Mouse (Mus musculus): ENCODE results near the gene Kcnd1. TPM values are rescaled to one million over a fixed set of nuclear protein-coding genes. Genes with fewer than 3 reads are reported as not detected.
A peak's percentile ranks its signal among the peaks of the same experiment; 100 is the strongest.

Kcnd1 gene
- polyA plus RNA-seq, 1 experiment = not detected

DNA sequence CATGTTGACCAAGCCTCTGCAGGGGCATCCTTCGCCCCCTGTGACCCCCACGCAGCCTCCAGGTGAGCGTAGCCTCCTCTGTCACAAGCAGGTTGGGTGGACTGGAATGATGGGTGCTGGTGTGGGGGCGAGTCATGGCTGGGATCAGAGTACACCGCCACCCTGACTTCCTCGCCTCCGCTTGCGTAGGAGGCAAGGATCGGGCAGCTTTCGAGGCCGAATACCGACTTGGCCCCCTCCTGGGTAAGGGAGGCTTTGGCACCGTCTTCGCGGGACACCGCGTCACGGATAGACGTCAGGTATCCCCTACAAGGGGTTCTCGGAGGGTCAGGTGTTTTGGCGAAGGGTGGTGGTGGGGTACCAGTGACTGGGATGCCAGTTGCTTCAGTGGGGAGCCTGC lies 56.4 kb downstream of the Kcnd1 start:
- peaks cover 2% of the 10 kb centered on the region; the same call in 1 of the 2 replicates for H3K4me1 ChIP-seq (ENCODE audit: control insufficient read depth, insufficient read depth, insufficient read length, low read length)
- no peak overlapping the region for H3K27ac ChIP-seq (replicated peaks; ENCODE audit: low read depth, low read length)
- peak overlapping the region; percentile 62 for H3K4me3 ChIP-seq (ENCODE audit: insufficient read depth, low read depth, low read length)

DNA sequence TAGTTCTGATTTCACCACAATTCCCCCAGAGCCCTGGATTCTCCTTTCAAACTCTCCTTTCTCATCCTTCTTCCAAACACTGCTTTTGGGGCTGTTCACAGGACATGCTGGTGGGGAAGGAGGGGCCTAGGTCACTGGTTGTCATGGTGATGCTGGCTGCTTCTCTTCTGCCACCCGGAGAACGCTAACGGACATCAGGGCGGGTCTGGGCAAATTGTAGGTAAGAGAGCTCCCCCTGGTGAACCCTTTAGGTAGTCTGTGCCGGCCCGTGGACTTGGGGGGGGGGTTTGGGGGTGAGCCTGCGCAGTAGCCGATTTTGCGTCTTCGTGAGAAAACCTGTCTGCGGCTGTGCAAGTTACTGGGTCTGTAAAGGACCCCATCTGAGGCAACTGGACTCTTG lies 57.7 kb downstream of the Kcnd1 start:
- no peak overlapping the region for H3K27ac ChIP-seq (replicated peaks; ENCODE audit: low read depth, low read length)
- H3K4me1 ChIP-seq (ENCODE audit: control insufficient read depth, insufficient read depth, insufficient read length, low read length) = peaks cover 2% of the 10 kb centered on the region; the same call in 1 of the 2 replicates
- H3K4me3 ChIP-seq (ENCODE audit: insufficient read depth, low read depth, low read length) = no peak overlapping the region; the same call in 1 of the 2 replicates

DNA sequence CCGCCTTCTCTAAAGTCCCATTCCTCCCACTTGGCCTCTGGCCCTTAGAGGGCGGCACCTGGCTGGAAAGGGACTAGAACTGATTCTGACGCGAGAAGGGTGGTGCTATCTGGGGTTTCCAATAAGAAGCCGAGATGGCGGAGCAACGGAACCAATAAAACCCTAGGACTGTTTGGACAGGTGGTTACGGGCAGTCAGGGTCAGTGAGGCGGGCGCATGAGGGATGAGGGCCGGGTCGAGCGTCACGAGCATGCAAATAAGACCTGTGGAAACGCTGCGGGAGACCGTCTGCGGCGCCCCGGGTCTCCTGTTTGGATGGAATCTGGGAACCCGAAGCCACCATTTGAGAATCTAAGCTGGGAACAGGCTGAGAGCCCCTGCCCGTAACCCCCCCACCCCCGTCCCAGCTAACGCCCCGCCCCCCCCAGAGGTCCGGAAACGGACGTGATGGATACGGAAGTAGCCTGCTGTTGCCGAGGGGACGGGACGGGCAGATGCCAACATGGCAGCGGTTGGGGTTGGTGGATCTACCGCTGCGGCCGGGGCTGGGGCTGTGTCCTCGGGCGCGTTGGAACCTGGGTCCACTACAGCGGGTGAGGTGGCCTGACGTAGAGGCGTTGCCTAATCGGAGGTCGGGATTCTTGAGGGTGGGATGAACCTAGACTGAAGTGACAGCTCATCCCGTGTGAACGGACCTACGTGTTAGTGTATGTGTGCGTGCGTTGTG lies 61.9 kb downstream of the Kcnd1 start, which contains the start of gene Slc35a2:
Slc35a2 (plus strand) TSS at position 188 of the 727 bp plus-strand sequence.
- peak within 1 kb of the TSS; percentile 86 for H3K4me3 ChIP-seq (ENCODE audit: insufficient read depth, low read depth, low read length)
- H3K4me1 ChIP-seq (ENCODE audit: control insufficient read depth, insufficient read depth, insufficient read length, low read length) = no peaks in the 10 kb centered on the region
- H3K27ac ChIP-seq (replicated peaks; ENCODE audit: low read depth, low read length) = peak within 1 kb of the TSS; percentile 79

Other genes with a start within 250 kb of the Kcnd1 start
- gene Foxp3, start 248.6 kb upstream of the Kcnd1 start, polyA plus RNA-seq (2012; ENCODE audit: insufficient read depth, insufficient read length, missing spikeins) = not detected in 2 replicates
- gene Ppp1r3f, start 248.0 kb upstream of the Kcnd1 start, polyA plus RNA-seq (2012; ENCODE audit: insufficient read depth, insufficient read length, missing spikeins) = 2.2 and 2.4 TPM in 2 replicates
- gene Ccdc22, start 216.8 kb upstream of the Kcnd1 start, polyA plus RNA-seq (2012; ENCODE audit: insufficient read depth, insufficient read length, missing spikeins) = 6.0 and 6.1 TPM in 2 replicates
- not detected in 2 replicates for gene Cacna1f, start 215.2 kb upstream of the Kcnd1 start, polyA plus RNA-seq (2012; ENCODE audit: insufficient read depth, insufficient read length, missing spikeins)
- gene Syp, start 183.8 kb upstream of the Kcnd1 start, polyA plus RNA-seq (2012; ENCODE audit: insufficient read depth, insufficient read length, missing spikeins) = 13.0 and 15.6 TPM in 2 replicates
- gene Prickle3, start 165.0 kb upstream of the Kcnd1 start, polyA plus RNA-seq (2012; ENCODE audit: insufficient read depth, insufficient read length, missing spikeins) = 6.3 and 8.3 TPM in 2 replicates
- gene Plp2, start 150.9 kb upstream of the Kcnd1 start, polyA plus RNA-seq (2012; ENCODE audit: insufficient read depth, insufficient read length, missing spikeins) = 27.0 and 31.6 TPM in 2 replicates
- gene Magix, start 141.0 kb upstream of the Kcnd1 start, polyA plus RNA-seq (2012; ENCODE audit: insufficient read depth, insufficient read length, missing spikeins) = 2.9 and 3.4 TPM in 2 replicates
- 17.4 and 24.4 TPM in 2 replicates for gene Gpkow, start 125.2 kb upstream of the Kcnd1 start, polyA plus RNA-seq (2012; ENCODE audit: insufficient read depth, insufficient read length, missing spikeins)
- 41.8 and 42.4 TPM in 2 replicates for gene Wdr45, start 108.0 kb upstream of the Kcnd1 start, polyA plus RNA-seq (2012; ENCODE audit: insufficient read depth, insufficient read length, missing spikeins)
- gene Gm45208, start 100.0 kb upstream of the Kcnd1 start, polyA plus RNA-seq (2012; ENCODE audit: insufficient read depth, insufficient read length, missing spikeins) = 4.0 TPM in 1 of 2 replicates, not detected in the other
- gene Praf2, start 93.8 kb upstream of the Kcnd1 start, polyA plus RNA-seq (2012; ENCODE audit: insufficient read depth, insufficient read length, missing spikeins) = 10.2 and 10.8 TPM in 2 replicates
- gene Ccdc120, start 71.4 kb upstream of the Kcnd1 start, polyA plus RNA-seq (2012; ENCODE audit: insufficient read depth, insufficient read length, missing spikeins) = not detected in 2 replicates
- 22.3 and 27.5 TPM in 2 replicates for gene Tfe3, start 59.7 kb upstream of the Kcnd1 start, polyA plus RNA-seq (2012; ENCODE audit: insufficient read depth, insufficient read length, missing spikeins)
- 18.6 and 19.2 TPM in 2 replicates for gene Gripap1, start 32.5 kb upstream of the Kcnd1 start, polyA plus RNA-seq (2012; ENCODE audit: insufficient read depth, insufficient read length, missing spikeins)
- 14.1 and 23.4 TPM in 2 replicates for gene Otud5, start 19.1 kb downstream of the Kcnd1 start, polyA plus RNA-seq (2012; ENCODE audit: insufficient read depth, insufficient read length, missing spikeins)
- 1.7 and 2.0 TPM in 2 replicates for gene Pim2, start 56.0 kb downstream of the Kcnd1 start, polyA plus RNA-seq (2012; ENCODE audit: insufficient read depth, insufficient read length, missing spikeins)
- gene Slc35a2, start 61.7 kb downstream of the Kcnd1 start, polyA plus RNA-seq (2012; ENCODE audit: insufficient read depth, insufficient read length, missing spikeins) = 9.2 and 15.3 TPM in 2 replicates
- 25.0 and 29.5 TPM in 2 replicates for gene Pqbp1, start 77.0 kb downstream of the Kcnd1 start, polyA plus RNA-seq (2012; ENCODE audit: insufficient read depth, insufficient read length, missing spikeins)
- 47.7 and 50.3 TPM in 2 replicates for gene Timm17b, start 77.1 kb downstream of the Kcnd1 start, polyA plus RNA-seq (2012; ENCODE audit: insufficient read depth, insufficient read length, missing spikeins)
- not detected in 2 replicates for gene Gm10491, start 85.5 kb downstream of the Kcnd1 start, polyA plus RNA-seq (2012; ENCODE audit: insufficient read depth, insufficient read length, missing spikeins)
- not detected in 2 replicates for gene Gm10490, start 87.3 kb downstream of the Kcnd1 start, polyA plus RNA-seq (2012; ENCODE audit: insufficient read depth, insufficient read length, missing spikeins)
- gene Pcsk1n, start 97.5 kb downstream of the Kcnd1 start, polyA plus RNA-seq (2012; ENCODE audit: insufficient read depth, insufficient read length, missing spikeins) = not detected in 2 replicates
- gene Eras, start 106.3 kb downstream of the Kcnd1 start, polyA plus RNA-seq (2012; ENCODE audit: insufficient read depth, insufficient read length, missing spikeins) = not detected in 2 replicates
- 7.6 and 11.6 TPM in 2 replicates for gene Hdac6, start 125.6 kb downstream of the Kcnd1 start, polyA plus RNA-seq (2012; ENCODE audit: insufficient read depth, insufficient read length, missing spikeins)
- not detected in 2 replicates for gene Gata1, start 155.8 kb downstream of the Kcnd1 start, polyA plus RNA-seq (2012; ENCODE audit: insufficient read depth, insufficient read length, missing spikeins)
- gene Glod5, start 196.2 kb downstream of the Kcnd1 start, polyA plus RNA-seq (2012; ENCODE audit: insufficient read depth, insufficient read length, missing spikeins) = not detected in 2 replicates